Mouse (Mus musculus) CD8-positive naive resting alpha-beta T cell, adult 2 months (primary cell): ENCODE measurements around the gene Hcls1.

Experiments
- DNase-seq, 2 experiments: peaks; one replicate each; pipeline ENCODE4 v3.0.0; 2022; ENCODE audit warnings: low read depth in 2 of 2, low spot score in 2 of 2

Hcls1 gene

GRCm38 (mm10) chr16:36930231-36931136, 4.3 kb upstream of the Hcls1 start:
- DNase-seq: no peak

GRCm38 (mm10) chr16:36931381-36931780, 3.4 kb upstream of the Hcls1 start:
- no peak for DNase-seq

- DNase-seq: peak; percentile 14 to 47
Measured at GRCm38 (mm10) chr16:36931976-36932375, 2.8 kb upstream of the Hcls1 start.

GRCm38 (mm10) chr16:36932546-36932945, 2.2 kb upstream of the Hcls1 start:
- DNase-seq: no peak

- DNase-seq: no peak
Measured at GRCm38 (mm10) chr16:36934131-36934840, 497 bp upstream of the Hcls1 start.

GRCm38 (mm10) chr16:36935814-36936213, 1.0 kb downstream of the Hcls1 start:
- no peak for DNase-seq

GRCm38 (mm10) chr16:36941137-36941727, 6.4 kb downstream of the Hcls1 start:
- DNase-seq: no peak

- DNase-seq: no peak
Measured at GRCm38 (mm10) chr16:36941895-36942294, 7.1 kb downstream of the Hcls1 start.

- no peak for DNase-seq
Measured at GRCm38 (mm10) chr16:36943591-36943990, 8.8 kb downstream of the Hcls1 start.

- no peak for DNase-seq
Measured at GRCm38 (mm10) chr16:36944895-36945424, 10.2 kb downstream of the Hcls1 start.

GRCm38 (mm10) chr16:36946459-36947159, 11.8 kb downstream of the Hcls1 start:
- no peak for DNase-seq

GRCm38 (mm10) chr16:36947646-36948197, 12.9 kb downstream of the Hcls1 start:
- DNase-seq: no peak

- DNase-seq: no peak
Measured at GRCm38 (mm10) chr16:36949614-36950336, 15.0 kb downstream of the Hcls1 start.

- DNase-seq: no peak
Measured at GRCm38 (mm10) chr16:36951029-36951428, 16.2 kb downstream of the Hcls1 start.

GRCm38 (mm10) chr16:36955106-36955505, 20.3 kb downstream of the Hcls1 start:
- no peak for DNase-seq

- no peak for DNase-seq
Measured at GRCm38 (mm10) chr16:36963415-36963814, 28.6 kb downstream of the Hcls1 start.

GRCm38 (mm10) chr16:36979127-36979526, 44.3 kb downstream of the Hcls1 start:
- no peak for DNase-seq

- no peak for DNase-seq
Measured at GRCm38 (mm10) chr16:36983796-36984195, 49.0 kb downstream of the Hcls1 start.

- peak; percentile 16 to 37 for DNase-seq
Measured at GRCm38 (mm10) chr16:36985636-36986042, 50.9 kb downstream of the Hcls1 start.

- no peak for DNase-seq
Measured at GRCm38 (mm10) chr16:36987399-36987798, 52.6 kb downstream of the Hcls1 start.
